Mouse (Mus musculus): ENCODE results near the gene Htr1a. TPM values are rescaled to one million over a fixed set of nuclear protein-coding genes. Genes with fewer than 3 reads are reported as not detected.

Htr1a gene
- polyA plus RNA-seq, 1 experiment from 2014 or later = not detected

DNA sequence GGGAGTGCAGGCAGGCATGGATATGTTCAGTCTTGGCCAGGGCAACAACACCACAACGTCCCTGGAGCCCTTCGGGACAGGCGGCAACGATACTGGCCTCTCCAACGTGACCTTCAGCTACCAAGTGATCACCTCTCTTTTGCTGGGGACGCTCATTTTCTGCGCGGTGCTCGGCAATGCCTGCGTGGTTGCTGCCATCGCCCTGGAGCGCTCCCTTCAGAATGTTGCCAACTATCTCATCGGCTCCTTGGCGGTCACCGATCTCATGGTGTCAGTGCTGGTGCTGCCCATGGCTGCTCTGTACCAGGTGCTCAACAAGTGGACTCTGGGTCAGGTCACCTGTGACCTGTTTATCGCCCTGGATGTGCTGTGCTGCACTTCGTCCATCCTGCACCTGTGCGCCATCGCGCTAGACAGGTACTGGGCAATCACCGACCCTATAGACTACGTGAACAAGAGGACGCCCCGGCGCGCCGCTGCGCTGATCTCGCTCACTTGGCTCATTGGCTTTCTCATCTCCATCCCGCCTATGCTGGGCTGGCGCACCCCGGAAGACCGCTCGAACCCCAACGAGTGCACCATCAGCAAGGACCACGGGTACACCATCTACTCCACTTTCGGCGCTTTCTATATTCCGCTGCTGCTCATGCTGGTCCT, 927 bp downstream of the Htr1a start:
- DNase-seq (ENCODE audit: low spot score) (no peak), ATAC-seq (replicated peaks; ENCODE audit: low FRiP score, low read depth) (peak; percentile 43; the same call in 1 of the 2 replicates)
- Histone ChIP-seq H3K9ac (ENCODE audit: low read depth, low read length) (no peak overlapping the region), H3K27ac (no peak overlapping the region), H3K4me1 (replicated peaks; ENCODE audit: insufficient read depth, low read length) (no peaks in the 10 kb centered on the region), H3K9me3 (replicated peaks; ENCODE audit: low read length) (no peaks in the 10 kb centered on the region), H3K4me2 (ENCODE audit: low read length) (no peak overlapping the region), H3K4me3 (replicated peaks; ENCODE audit: low read depth, low read length) (no peak overlapping the region), H3K27me3 (ENCODE audit: insufficient read depth, low read length) (peaks cover 21% of the 10 kb centered on the region), H3K36me3 (ENCODE audit: insufficient read depth, low read length) (no peaks in the 10 kb centered on the region)
- no peak for TF ChIP-seq CTCF (IDR thresholded peaks at IDR 0.05; ENCODE audit: low read depth)
- WGBS = 1% methylated on average over 39 of the region's 39 CpGs

DNA sequence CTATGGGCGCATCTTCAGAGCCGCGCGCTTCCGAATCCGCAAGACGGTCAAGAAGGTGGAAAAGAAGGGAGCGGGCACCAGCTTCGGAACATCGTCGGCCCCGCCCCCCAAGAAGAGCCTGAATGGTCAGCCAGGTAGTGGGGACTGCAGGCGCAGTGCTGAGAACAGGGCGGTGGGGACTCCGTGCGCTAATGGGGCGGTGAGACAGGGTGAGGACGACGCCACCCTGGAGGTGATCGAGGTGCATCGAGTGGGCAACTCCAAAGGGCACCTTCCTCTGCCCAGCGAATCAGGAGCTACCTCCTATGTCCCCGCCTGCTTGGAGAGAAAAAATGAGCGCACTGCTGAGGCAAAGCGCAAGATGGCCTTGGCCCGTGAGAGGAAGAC, 1.4 kb downstream of the Htr1a start:
- Histone ChIP-seq H3K36me3 (ENCODE audit: insufficient read depth, low read length) (no peaks in the 10 kb centered on the region), H3K27me3 (ENCODE audit: insufficient read depth, low read length) (peaks cover 21% of the 10 kb centered on the region), H3K4me3 (replicated peaks; ENCODE audit: low read depth, low read length) (no peak overlapping the region), H3K4me1 (replicated peaks; ENCODE audit: insufficient read depth, low read length) (no peaks in the 10 kb centered on the region), H3K4me2 (ENCODE audit: low read length) (no peak overlapping the region), H3K9ac (ENCODE audit: low read depth, low read length) (no peak overlapping the region), H3K27ac (no peak overlapping the region), H3K9me3 (replicated peaks; ENCODE audit: low read length) (no peaks in the 10 kb centered on the region)
- ATAC-seq (replicated peaks; ENCODE audit: low FRiP score, low read depth) (no peak), DNase-seq (ENCODE audit: low spot score) (no peak)
- TF ChIP-seq CTCF (IDR thresholded peaks at IDR 0.05; ENCODE audit: low read depth) = no peak
- 2% methylated on average over 26 of the region's 26 CpGs for WGBS

DNA sequence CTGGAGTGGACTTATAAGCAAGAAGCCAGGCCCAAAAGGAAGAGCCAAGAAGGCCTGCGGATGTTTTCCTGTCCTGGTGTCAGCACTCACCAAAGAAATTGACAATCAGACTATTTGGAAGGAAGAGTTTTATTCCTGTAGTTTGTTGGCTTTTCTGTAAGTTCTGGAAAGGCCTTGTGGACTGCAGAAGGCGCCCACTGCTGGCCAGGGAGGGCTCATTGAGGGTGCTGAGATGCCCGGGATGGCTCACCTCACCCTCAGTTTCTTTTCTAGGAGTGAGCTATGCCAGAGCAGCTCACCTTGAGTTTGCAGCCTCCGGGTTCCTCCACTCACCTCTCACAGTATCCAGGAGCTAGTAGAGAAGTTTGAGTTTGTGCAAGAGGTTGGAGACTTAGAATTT, 2.8 kb downstream of the Htr1a start:
- no peak overlapping the region for H3K9ac ChIP-seq (ENCODE audit: low read depth, low read length)
- no peak overlapping the region for H3K4me3 ChIP-seq (replicated peaks; ENCODE audit: low read depth, low read length)
- no peaks in the 10 kb centered on the region for H3K9me3 ChIP-seq (replicated peaks; ENCODE audit: low read length)
- no peak; the same call in 1 of the 2 replicates for TF ChIP-seq CTCF (IDR thresholded peaks at IDR 0.05; ENCODE audit: low read depth)
- WGBS = 5% methylated on average over 4 of the region's 4 CpGs
- H3K36me3 ChIP-seq (ENCODE audit: insufficient read depth, low read length) = no peaks in the 10 kb centered on the region
- peaks cover 21% of the 10 kb centered on the region for H3K27me3 ChIP-seq (ENCODE audit: insufficient read depth, low read length)
- no peak for ATAC-seq (replicated peaks; ENCODE audit: low FRiP score, low read depth)
- no peak overlapping the region for H3K4me2 ChIP-seq (ENCODE audit: low read length)
- no peaks in the 10 kb centered on the region for H3K4me1 ChIP-seq (replicated peaks; ENCODE audit: insufficient read depth, low read length)
- DNase-seq (ENCODE audit: low spot score) = no peak
- H3K27ac ChIP-seq = no peak overlapping the region

DNA sequence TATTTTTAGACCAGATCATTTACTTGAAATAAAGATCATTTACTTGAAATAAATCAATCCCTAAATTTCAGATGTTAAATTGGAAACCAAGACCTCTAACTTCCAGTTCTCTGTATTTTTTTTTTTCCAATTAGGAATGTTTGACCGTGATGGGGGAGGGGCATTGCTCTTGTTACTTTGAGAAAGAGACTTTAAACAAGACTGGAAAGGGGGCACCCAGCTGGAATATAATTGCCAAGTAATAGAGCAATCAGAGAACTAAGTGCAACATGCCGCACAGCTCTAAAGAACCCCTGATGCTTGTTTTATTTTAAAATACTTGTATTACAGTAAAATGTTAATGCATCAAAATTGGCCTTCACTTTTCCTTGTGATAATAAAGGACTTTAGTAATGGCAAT, 4.3 kb downstream of the Htr1a start:
- Histone ChIP-seq H3K9me3 (replicated peaks; ENCODE audit: low read length) (no peaks in the 10 kb centered on the region), H3K4me3 (replicated peaks; ENCODE audit: low read depth, low read length) (no peak overlapping the region), H3K36me3 (ENCODE audit: insufficient read depth, low read length) (no peaks in the 10 kb centered on the region), H3K9ac (ENCODE audit: low read depth, low read length) (no peak overlapping the region), H3K4me1 (replicated peaks; ENCODE audit: insufficient read depth, low read length) (no peaks in the 10 kb centered on the region), H3K27ac (no peak overlapping the region), H3K4me2 (ENCODE audit: low read length) (no peak overlapping the region), H3K27me3 (ENCODE audit: insufficient read depth, low read length) (peaks cover 21% of the 10 kb centered on the region)
- DNase-seq (ENCODE audit: low spot score) (no peak), ATAC-seq (replicated peaks; ENCODE audit: low FRiP score, low read depth) (no peak)
- TF ChIP-seq CTCF (IDR thresholded peaks at IDR 0.05; ENCODE audit: low read depth) = no peak
- WGBS = 33% methylated on average over 2 of the region's 2 CpGs

DNA sequence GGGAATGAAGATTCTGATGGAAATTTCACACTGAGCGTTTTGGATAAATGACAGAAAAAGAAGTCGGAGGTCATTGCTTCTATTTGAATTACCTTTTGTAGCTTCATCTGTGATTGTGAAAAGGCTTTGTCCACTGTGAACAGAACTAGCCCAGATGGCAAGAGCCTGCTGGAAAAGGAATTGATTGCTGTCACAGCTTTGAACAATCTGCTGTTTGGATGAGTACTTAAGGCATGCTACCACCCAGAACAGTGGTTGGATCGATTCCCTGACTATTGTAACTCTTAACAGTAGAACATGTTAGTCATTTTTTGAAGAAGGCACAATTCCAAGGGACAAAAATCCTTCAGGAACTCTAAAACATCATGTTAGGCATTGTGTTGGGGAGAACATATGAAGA, 8.1 kb downstream of the Htr1a start:
- H3K36me3 ChIP-seq (ENCODE audit: insufficient read depth, low read length) = no peaks in the 10 kb centered on the region
- H3K27ac ChIP-seq = no peak overlapping the region
- no peaks in the 10 kb centered on the region for H3K9me3 ChIP-seq (replicated peaks; ENCODE audit: low read length)
- H3K4me3 ChIP-seq (replicated peaks; ENCODE audit: low read depth, low read length) = no peak overlapping the region
- DNase-seq (ENCODE audit: low spot score) = no peak
- no peaks in the 10 kb centered on the region for H3K27me3 ChIP-seq (ENCODE audit: insufficient read depth, low read length)
- no peak for ATAC-seq (replicated peaks; ENCODE audit: low FRiP score, low read depth)
- 92% methylated on average over 3 of the region's 3 CpGs for WGBS
- H3K9ac ChIP-seq (ENCODE audit: low read depth, low read length) = no peak overlapping the region
- H3K4me2 ChIP-seq (ENCODE audit: low read length) = no peak overlapping the region
- no peak for TF ChIP-seq CTCF (IDR thresholded peaks at IDR 0.05; ENCODE audit: low read depth)
- H3K4me1 ChIP-seq (replicated peaks; ENCODE audit: insufficient read depth, low read length) = no peaks in the 10 kb centered on the region

Other genes starting within 250 kb of the Htr1a start
- gene Rnf180, start 148.8 kb upstream of the Htr1a start, polyA plus RNA-seq (2015; fragmentation: Nextera tagmentation; extraction: Ambion mirVana) = 7.1 and 7.3 TPM in 2 replicates